Mouse (Mus musculus): Measurements from ENCODE around the gene Tmem109.

Gene Tmem109

GRCm38 (mm10) chr19:10895016-10895528, 13.3 kb upstream of the Tmem109 start, which contains the start of gene Prpf19:
Prpf19 (plus strand) TSS chr19:10895231.
- CTCF ChIA-PET = interaction anchor here (0.6 kb wide), 1 partner anchor 154 kb away, joined by 4 read pairs; no protein-coding TSS in a partner anchor

GRCm38 (mm10) chr19:10892201-10892600, 10.4 kb upstream of the Tmem109 start:
- CTCF ChIA-PET = interaction anchor here (1.2 kb wide), 1 partner anchor 12 kb away, joined by 7 read pairs; no protein-coding TSS in a partner anchor

DNA sequence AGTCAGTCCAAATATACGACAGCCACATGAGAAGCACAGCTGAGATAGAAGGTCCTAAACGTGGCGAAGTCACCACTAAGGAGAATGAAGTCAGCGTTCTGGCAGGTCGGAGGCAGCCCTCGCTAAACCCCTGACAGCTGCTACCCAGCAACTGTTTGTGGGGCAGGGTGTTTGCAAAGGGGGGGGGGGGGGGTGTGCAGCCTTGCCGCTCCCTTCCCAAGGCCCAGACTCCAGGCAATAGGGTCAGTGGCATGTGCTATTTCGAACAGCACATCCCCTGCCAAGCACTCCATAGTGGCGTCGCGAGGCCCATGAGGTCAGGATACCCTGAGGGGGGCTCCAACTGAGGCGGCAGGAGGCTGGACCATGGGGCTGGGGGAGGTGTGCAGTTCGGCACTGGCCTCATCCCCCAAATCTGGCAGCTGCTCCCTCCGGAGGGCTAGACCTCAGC, 801 bp downstream of the Tmem109 start:
- CTCF ChIA-PET = interaction anchor here (0.6 to 1.1 kb wide), 6 partner anchors 12 to 168 kb away, joined by 4 to 11 read pairs (median 5); no protein-coding TSS in a partner anchor

DNA sequence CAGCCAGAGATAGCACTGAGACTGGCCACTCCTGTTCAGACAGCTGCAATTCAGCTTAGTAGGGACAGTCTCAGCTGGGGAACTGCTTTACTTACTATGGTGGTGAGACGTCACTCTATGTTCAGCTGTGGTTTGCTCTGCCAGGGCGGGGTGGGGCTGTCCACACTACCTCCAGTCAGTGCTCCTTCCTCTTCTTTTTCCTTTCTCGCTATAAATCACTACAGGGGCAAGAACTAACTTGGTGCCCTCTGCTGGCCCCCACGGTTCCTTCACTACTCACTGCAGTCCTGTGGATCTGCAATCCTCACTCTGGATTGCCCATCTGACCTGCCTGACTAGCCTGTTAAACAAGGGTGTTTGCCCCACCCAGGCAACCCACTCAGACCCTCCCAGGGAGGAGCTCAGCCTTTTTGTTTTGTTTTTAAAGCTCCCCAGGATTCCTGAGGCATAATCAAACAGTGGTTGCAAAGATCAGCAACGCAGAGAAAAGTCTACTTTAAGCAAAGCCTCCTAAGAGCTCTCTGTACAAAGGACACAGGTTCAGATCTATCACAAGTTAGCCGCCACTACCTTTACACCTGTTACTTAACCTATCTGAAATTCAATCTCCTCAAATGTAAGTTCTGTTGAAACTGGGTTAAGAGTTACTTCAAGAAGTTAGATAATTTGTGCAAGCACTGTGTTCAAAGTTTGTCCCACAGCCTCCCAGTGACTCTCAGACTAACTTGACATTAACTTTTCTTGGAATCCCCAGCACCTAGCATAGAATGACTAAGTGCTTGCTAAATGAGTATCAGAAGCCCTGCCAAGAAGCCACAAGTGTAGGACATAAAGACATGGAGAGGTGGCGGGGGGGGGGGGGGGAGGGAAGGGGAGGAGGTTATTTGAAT, 1.5 kb downstream of the Tmem109 start:
- CTCF ChIA-PET = interaction anchor here (0.6 to 1.1 kb wide), 8 partner anchors 12 to 167 kb away, joined by 3 to 11 read pairs (median 5); no protein-coding TSS in a partner anchor

- CTCF ChIA-PET = no interaction called here
Observed at GRCm38 (mm10) chr19:10878201-10878837, 3.5 kb downstream of the Tmem109 start.

GRCm38 (mm10) chr19:10871328-10871961, 10.4 kb downstream of the Tmem109 start:
- CTCF ChIA-PET = interaction anchor here (0.7 to 1.1 kb wide), 2 partner anchors 11 to 38 kb away, joined by 3 read pairs; partner anchors contain the start of gene Tmem109

- CTCF ChIA-PET = no interaction called here
Observed at GRCm38 (mm10) chr19:10870676-10871075, 11.1 kb downstream of the Tmem109 start.

DNA sequence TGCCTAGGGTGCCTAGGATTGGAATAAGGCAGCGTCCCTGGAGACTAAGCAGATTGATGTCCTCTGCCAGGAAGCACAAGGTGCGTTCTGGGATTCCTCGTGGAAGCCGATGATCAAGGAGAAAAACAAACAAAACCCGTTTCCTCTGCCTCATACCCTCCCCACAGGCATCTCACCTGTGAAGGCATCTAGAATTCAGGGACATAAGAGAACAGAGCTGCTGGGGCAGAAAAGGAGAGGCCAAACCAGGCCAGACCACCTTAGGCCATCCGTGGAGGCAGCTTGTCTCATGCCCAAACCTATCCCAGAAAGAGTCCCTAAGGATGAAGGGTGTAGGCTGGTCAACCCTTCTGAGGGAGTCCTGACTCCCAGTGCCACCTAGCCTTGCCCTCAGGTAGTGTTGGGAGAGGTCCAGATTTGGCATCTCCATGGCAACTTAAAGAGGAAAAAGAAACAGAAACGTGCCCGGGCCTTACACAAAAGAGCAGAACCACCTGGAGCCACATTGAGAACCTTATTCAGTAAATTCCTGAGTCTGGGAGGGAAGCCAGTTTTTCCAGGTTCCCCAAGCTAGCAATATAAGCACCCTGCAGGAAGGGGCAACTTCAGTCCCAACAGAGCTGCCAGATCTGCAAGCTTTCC, 11.8 kb downstream of the Tmem109 start, which contains the start of gene Tmem132a:
TSS of gene Tmem132a (minus strand) at position 55 of the 642 bp plus-strand sequence.
- CTCF ChIA-PET = interaction anchor here (0.6 to 0.8 kb wide), 2 partner anchors 192 to 385 kb away, joined by 3 to 4 read pairs; no protein-coding TSS in a partner anchor

- CTCF ChIA-PET = interaction anchor here (0.8 kb wide), 1 partner anchor 386 kb away, joined by 3 read pairs; no protein-coding TSS in a partner anchor
Observed at GRCm38 (mm10) chr19:10869241-10869885, 12.4 kb downstream of the Tmem109 start.

GRCm38 (mm10) chr19:10868623-10869141, 13.1 kb downstream of the Tmem109 start:
- CTCF ChIA-PET = interaction anchor here (1.1 kb wide), 1 partner anchor 12 kb away, joined by 11 read pairs; no protein-coding TSS in a partner anchor

GRCm38 (mm10) chr19:10867946-10868622, 13.7 kb downstream of the Tmem109 start:
- CTCF ChIA-PET = interaction anchor here (1.1 kb wide), 1 partner anchor 13 kb away, joined by 11 read pairs; no protein-coding TSS in a partner anchor

DNA sequence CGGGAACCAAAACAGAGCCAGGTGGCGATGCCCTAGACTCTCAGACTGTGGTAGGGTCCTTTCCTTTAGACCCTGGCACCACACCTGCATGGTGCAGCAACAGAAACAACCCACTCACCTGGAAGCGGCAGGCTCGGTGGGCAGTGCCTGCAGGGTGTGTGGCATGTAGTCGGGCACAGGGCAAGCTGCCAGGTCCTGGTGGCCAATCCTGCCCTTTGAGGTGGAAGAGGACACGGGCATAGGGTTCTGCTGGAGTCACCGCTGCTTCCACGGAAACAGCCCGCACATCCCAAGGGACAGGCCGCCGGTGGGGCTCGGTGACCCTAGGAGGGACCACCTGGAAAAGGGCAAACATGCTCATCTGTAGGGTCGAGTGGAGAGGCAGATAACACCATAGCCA, 15.4 kb downstream of the Tmem109 start:
- CTCF ChIA-PET = no interaction called here

- CTCF ChIA-PET = no interaction called here
Observed at GRCm38 (mm10) chr19:10860072-10860497, 21.7 kb downstream of the Tmem109 start.

GRCm38 (mm10) chr19:10856520-10856919, 25.3 kb downstream of the Tmem109 start:
- CTCF ChIA-PET = no interaction called here

DNA sequence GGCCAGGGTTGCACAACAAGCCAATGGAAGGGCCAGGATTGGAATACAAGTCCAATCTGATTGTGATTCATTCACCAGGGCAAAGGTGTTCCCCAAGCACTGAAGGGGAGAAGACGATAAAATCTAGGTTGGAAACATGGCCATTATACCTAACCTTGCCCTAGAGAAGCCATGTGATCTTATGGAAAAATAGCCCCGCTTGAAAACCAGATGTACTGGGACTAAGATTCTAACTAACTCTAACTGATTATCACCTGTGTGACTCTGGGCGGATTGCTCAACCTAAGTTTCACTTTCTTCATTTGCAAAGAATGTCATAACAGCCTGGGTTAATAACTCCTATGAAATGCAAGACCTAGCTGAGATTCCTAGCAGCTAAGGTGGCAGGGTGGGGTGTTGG, 26.4 kb downstream of the Tmem109 start:
- CTCF ChIA-PET = no interaction called here

DNA sequence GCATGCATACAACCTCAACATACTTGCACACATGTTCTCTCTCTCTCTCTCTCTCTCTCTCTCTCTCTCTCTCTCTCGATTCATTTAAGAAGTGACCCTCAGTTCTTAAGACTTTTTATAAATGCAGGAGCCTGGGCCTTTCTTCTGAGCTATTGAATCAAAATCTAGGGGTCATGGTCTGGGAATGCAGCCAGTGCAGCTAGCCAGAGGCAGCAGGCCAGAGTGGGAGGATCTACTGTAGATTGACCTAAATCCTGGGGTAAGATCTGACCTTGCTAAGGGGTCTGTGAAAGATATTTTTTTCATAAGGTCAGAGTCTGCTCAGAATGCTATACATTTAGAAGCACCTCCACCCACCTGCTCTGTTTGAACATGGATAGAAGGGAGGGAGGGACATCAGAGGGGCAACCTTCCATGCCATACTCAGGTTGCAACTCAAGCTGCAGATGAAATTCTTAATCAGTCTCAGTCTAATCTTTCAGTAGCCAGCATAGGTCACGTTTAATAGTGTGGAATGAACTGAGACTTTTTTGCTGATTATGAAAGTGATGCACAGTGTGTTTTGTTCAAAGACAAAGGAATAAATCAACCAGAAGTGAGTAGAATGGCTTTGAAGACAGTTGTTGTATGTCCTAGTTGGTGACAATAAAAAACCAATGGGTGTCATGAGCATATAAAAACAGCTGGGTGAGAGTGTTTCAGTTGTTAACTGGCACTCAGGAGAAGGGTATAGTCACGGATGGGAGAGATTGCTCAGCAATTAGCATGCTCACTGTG, 34.3 kb downstream of the Tmem109 start:
- CTCF ChIA-PET = no interaction called here

GRCm38 (mm10) chr19:10846150-10846549, 35.7 kb downstream of the Tmem109 start:
- CTCF ChIA-PET = no interaction called here

- CTCF ChIA-PET = no interaction called here
Observed at GRCm38 (mm10) chr19:10845454-10845853, 36.3 kb downstream of the Tmem109 start.

GRCm38 (mm10) chr19:10844206-10844605, 37.6 kb downstream of the Tmem109 start:
- CTCF ChIA-PET = no interaction called here

All from spleen, embryonic (tissue).